Mouse (Mus musculus) liver, embryonic 12.5 days (tissue): ENCODE measurements around the gene Hdhd3. TPM values are rescaled to one million over a fixed set of nuclear protein-coding genes. Genes with fewer than 3 reads are reported as not detected.

Experiments used
- ATAC-seq: fragments of 200-750 bp; cut with Nextera tagmentation; 2 replicates; pipeline ENCODE4 v1.8.0; 2017; ENCODE audit warnings: moderate number of reproducible peaks, mild to moderate bottlenecking, moderate library complexity
- H3K27ac ChIP-seq: fragments of 300-500 bp; sonication (generic); 2 replicates; pipeline ENCODE4 v1.5.1; 2016; ENCODE audit warnings: mild to moderate bottlenecking
- H3K27me3 ChIP-seq: fragments of 300-500 bp; sonication (generic); replicated peaks from 2 replicates; pipeline ENCODE4 v1.6.1; 2016; ENCODE audit warnings: mild to moderate bottlenecking, moderate library complexity
- H3K36me3 ChIP-seq: fragments of 300-500 bp; sonication (generic); 2 replicates; pipeline ENCODE4 v1.6.1; 2016; ENCODE audit warnings: mild to moderate bottlenecking, moderate library complexity
- H3K4me1 ChIP-seq: fragments of 300-500 bp; sonication (generic); 2 replicates; pipeline ENCODE4 v1.6.1; 2016
- H3K4me2 ChIP-seq: fragments of 300-500 bp; sonication (generic); 2 replicates; pipeline ENCODE4 v1.6.1; 2016; ENCODE audit warnings: mild to moderate bottlenecking, moderate library complexity
- H3K4me3 ChIP-seq: fragments of 300-500 bp; sonication (generic); 2 replicates; pipeline ENCODE4 v1.5.1; 2016; ENCODE audit warnings: mild to moderate bottlenecking, moderate library complexity
- H3K9ac ChIP-seq: fragments of 300-500 bp; sonication (generic); 2 replicates; pipeline ENCODE4 v1.6.1; 2016; ENCODE audit warnings: mild to moderate bottlenecking, moderate library complexity
- H3K9me3 ChIP-seq: fragments of 300-500 bp; sonication (generic); replicated peaks from 2 replicates; pipeline ENCODE4 v1.6.1; 2016; ENCODE audit warnings: mild to moderate bottlenecking, moderate library complexity
- WGBS: fragments of 180-500 bp; shearing (Covaris S2); methylation state at CpG from one replicate; pipeline ENCODE4 v1.1.7; 2016; ENCODE audit not compliant: insufficient replicate concordance; 5-methylcytosine and 5-hydroxymethylcytosine counted together
- polyA plus RNA-seq: library from polyadenylated mRNA; unstranded; fragments of >200 nt; fragmentation: Nextera tagmentation; extraction: Ambion mirVana; gene quantifications from 2 replicates; pipeline ENCODE4 v1.2.1, GENCODE M21; 2016

The Hdhd3 gene
- 4.3 and 4.6 TPM in 2 replicates for polyA plus RNA-seq

DNA sequence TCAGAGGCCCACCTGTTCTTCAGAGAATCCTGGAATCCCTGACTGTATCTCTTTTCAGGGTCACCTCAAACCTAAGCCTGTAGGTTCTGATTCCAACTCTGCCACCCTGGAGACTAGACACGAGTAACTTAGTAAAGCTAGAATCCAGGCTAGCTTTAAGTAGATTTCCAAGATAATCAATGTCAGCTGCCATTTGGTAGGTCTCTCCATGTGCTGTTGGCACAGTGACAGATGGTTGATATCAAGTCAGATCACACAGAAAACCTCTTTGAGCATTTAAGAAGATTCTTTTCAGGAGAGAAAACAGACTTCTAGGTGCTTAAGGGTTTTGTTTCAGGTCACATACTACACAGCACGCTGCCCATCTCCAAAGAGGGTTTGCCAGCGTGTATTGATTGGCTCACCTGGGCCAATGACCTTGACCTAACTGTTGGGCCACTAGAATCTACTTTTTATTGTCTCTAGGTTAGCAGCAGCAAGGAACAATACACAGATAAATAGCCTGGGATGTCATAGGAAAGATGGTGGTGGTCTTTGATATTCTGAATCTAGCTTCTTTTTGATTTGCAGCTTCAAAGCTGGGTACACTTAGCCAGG, at the start of gene Hdhd3:
Hdhd3 (minus strand) TSS at position 94 of the 597 bp plus-strand sequence.
- Histone ChIP-seq H3K4me2 (peak within 1 kb of the TSS; percentile 84), H3K27me3 (no peaks in the 10 kb centered on the region), H3K36me3 (peaks cover 29% of the 10 kb centered on the region), H3K4me3 (peak within 1 kb of the TSS; percentile 70), H3K9me3 (no peaks in the 10 kb centered on the region), H3K9ac (peak within 1 kb of the TSS; percentile 75), H3K27ac (peak within 1 kb of the TSS; percentile 64), H3K4me1 (peaks cover 40% of the 10 kb centered on the region)
- ATAC-seq, result no peak
- 61% methylated on average over 3 of the region's 3 CpGs for WGBS

DNA sequence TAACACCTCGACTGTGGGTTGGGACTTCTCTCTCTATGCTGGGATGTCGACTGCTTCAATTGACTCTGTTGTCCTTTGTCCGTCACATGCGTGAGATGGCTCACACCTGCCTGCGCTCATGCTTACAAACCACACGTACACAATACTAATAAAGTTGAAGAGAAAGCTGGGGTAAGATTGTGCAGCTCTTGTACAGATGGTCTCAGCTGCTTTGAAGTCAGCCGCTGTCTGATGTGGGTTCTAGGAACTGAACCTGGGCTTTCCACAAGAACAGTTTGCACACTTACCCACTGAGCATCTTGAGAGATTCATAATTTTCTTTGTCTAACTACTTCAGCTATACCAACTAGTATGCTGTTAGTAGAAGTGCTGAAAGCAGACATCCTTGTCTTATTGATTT, 48.7 kb upstream of the Hdhd3 start:
- no peak overlapping the region for H3K4me2 ChIP-seq
- no peaks in the 10 kb centered on the region for H3K4me1 ChIP-seq
- WGBS, result 72% methylated on average over 7 of the region's 7 CpGs
- no peaks in the 10 kb centered on the region for H3K36me3 ChIP-seq
- H3K9me3 ChIP-seq, result no peaks in the 10 kb centered on the region
- H3K27ac ChIP-seq, result no peak overlapping the region
- no peak for ATAC-seq
- no peak overlapping the region for H3K4me3 ChIP-seq
- peaks cover 13% of the 10 kb centered on the region for H3K27me3 ChIP-seq
- H3K9ac ChIP-seq, result no peak overlapping the region

DNA sequence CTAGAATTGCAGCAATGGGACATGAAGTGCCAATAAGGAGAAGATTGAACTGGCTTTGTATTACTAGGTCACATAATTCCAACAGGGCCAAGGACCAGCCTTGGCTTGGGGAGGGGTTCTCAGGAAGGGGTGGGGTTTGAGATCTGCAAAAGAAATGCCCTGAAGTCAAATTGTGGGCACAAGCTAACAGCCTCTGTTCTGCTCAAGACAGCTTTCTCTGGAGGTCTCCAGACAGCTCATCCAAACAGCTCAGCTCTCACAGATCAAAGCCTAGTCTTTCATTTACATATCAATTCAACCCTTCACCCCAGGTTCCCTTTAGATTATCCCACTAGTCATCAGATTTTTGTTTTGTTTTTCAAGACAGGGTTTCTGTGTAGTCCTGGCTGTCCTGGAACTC, 41.5 kb upstream of the Hdhd3 start:
- Histone ChIP-seq H3K9me3 (no peaks in the 10 kb centered on the region), H3K9ac (no peak overlapping the region), H3K4me3 (no peak overlapping the region), H3K27ac (no peak overlapping the region), H3K4me2 (no peak overlapping the region), H3K27me3 (no peaks in the 10 kb centered on the region), H3K36me3 (no peaks in the 10 kb centered on the region), H3K4me1 (no peaks in the 10 kb centered on the region)
- no peak for ATAC-seq

DNA sequence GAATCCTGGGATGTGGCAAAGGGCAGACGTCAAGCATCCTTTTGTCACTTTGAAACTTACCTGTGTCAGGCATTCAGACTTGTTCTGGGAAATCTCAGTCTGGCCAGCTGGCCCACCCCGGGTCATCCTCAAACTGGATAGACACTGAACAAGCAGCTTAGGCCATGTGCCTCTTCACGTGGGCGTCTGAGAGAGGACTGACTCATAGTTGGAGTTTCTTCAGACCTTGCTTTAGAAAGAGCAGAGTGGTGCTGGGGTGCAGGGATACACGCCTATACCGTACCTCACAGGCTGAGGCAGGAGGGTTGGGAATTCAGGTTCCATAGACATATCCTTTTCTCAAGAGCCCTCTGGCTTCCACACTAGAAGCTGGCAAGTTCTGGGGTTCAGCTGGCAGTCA, 40.5 kb upstream of the Hdhd3 start:
- no peaks in the 10 kb centered on the region for H3K4me1 ChIP-seq
- no peak overlapping the region for H3K4me2 ChIP-seq
- H3K4me3 ChIP-seq, result no peak overlapping the region
- WGBS, result 69% methylated on average over 6 of the region's 6 CpGs
- H3K9me3 ChIP-seq, result no peaks in the 10 kb centered on the region
- H3K36me3 ChIP-seq, result no peaks in the 10 kb centered on the region
- ATAC-seq, result no peak
- no peaks in the 10 kb centered on the region for H3K27me3 ChIP-seq
- no peak overlapping the region for H3K27ac ChIP-seq
- H3K9ac ChIP-seq, result no peak overlapping the region

DNA sequence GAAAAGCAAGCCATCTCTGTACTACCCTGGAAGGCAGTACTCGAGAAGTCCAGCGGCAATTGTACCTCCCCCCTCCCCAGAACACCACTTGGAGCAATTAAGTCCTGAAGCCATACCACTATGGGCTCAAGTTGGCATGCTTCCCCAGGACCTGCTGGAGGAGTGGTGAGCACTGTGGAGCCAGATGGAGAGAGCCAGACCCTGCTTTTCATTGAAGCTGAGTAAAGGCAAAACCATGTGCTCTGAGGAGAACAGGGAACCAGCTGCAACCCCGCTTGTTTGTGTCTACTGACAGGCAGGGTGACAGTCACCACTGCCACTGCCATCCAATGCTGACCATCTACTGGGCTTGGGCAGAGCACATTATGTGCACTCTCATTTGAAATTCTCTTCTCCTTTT, 38.5 kb upstream of the Hdhd3 start:
- H3K4me3 ChIP-seq, result no peak overlapping the region
- WGBS, result 71% methylated on average over 3 of the region's 3 CpGs
- ATAC-seq, result no peak

DNA sequence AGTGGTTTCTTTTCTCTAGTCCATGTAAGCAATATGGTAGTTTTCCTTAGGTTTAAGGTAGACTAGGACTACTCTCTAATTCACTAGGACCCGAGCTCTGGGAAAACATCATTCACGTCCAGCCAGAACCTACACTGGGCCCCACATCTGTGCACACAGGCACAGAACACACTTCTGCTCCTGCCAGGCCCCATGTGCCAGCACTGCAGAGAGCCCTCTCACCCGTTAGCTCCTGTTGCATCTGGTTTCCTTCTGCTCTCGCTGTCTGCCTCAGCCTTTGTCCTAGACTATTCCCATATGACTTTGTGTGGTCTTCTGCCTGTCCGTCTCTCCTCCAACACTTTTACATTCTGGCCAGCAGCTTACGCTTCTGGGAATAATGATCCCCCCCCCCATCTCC, 30.5 kb upstream of the Hdhd3 start:
- H3K4me3 ChIP-seq, result no peak overlapping the region
- no peaks in the 10 kb centered on the region; the same call in 1 of the 2 replicates for H3K27me3 ChIP-seq
- no peak overlapping the region for H3K9ac ChIP-seq
- H3K4me2 ChIP-seq, result no peak overlapping the region
- no peak overlapping the region for H3K27ac ChIP-seq
- 72% methylated on average over 6 of the region's 6 CpGs for WGBS
- peaks cover 15% of the 10 kb centered on the region for H3K4me1 ChIP-seq
- H3K9me3 ChIP-seq, result no peaks in the 10 kb centered on the region
- no peak for ATAC-seq
- H3K36me3 ChIP-seq, result no peaks in the 10 kb centered on the region

More for the DNA sequence above, 38.5 kb upstream of the Hdhd3 start:
- no peak overlapping the region for H3K27ac ChIP-seq
- H3K4me1 ChIP-seq, result no peaks in the 10 kb centered on the region
- H3K27me3 ChIP-seq, result no peaks in the 10 kb centered on the region
- H3K4me2 ChIP-seq, result no peak overlapping the region
- no peaks in the 10 kb centered on the region for H3K36me3 ChIP-seq
- no peaks in the 10 kb centered on the region for H3K9me3 ChIP-seq
- no peak overlapping the region for H3K9ac ChIP-seq

DNA sequence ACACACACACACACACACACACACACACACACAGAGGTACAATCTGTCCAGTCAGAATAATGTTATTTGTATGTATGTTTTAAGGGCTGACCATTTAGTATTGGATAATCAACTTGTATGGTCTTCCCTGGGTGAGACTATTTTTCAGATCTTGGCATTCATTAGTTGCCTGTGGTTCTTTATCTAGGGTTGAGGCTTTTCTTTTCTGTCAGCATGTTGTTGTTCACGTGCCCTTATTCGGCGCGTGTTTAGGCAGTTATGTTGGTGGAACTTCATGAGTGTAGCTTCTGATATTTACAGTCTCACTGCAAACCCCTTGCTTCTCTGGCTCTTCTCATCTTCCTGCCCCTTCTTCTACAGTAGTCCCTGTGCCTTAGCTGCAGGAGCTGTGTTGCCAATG, 24.4 kb upstream of the Hdhd3 start:
- Histone ChIP-seq H3K9ac (no peak overlapping the region), H3K4me1 (peaks cover 43% of the 10 kb centered on the region), H3K27me3 (no peaks in the 10 kb centered on the region; the same call in 1 of the 2 replicates), H3K27ac (no peak overlapping the region), H3K9me3 (no peaks in the 10 kb centered on the region), H3K4me2 (no peak overlapping the region), H3K36me3 (peaks cover 14% of the 10 kb centered on the region), H3K4me3 (no peak overlapping the region)
- WGBS, result 58% methylated on average over 4 of the region's 4 CpGs
- no peak for ATAC-seq

DNA sequence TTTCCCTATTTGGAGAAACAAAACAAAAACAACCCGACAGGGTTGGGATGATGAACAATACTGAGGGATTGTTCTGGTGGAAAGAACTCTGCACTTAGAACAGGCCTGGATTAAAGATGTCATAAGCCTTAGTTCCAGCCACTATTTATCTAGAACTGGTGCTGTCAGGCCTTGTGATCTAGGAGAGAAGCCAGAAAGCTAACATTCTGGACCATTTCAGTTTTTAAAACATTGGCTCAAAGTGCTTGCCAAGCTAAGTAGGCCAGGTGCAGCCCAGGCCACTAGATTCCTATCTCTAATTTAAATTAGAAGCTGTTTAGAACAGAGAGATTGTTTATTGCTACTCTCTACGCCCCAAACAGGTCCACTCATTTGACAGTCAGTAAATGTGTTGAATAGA, 23.0 kb upstream of the Hdhd3 start:
- Histone ChIP-seq H3K27ac (no peak overlapping the region), H3K36me3 (peaks cover 21% of the 10 kb centered on the region), H3K9ac (no peak overlapping the region), H3K9me3 (no peaks in the 10 kb centered on the region), H3K4me1 (peaks cover 52% of the 10 kb centered on the region), H3K27me3 (no peaks in the 10 kb centered on the region; the same call in 1 of the 2 replicates), H3K4me3 (no peak overlapping the region), H3K4me2 (no peak overlapping the region)
- ATAC-seq, result no peak
- 40% methylated on average over 2 of the region's 2 CpGs for WGBS

DNA sequence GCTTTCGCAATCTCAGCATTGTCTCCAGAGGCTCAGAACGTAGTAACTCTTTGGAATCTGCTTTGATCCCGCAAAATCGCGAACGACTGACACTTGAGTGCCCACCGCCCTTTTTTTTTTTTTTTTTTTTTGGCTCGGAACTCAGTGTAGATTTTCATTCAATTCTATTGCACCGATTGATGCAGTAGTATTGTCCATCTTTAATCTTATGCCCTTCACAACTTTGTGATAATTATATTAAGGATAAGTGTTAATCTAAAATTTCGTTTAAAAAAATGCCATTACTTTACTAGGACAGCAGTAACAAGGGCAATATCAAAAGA, 22.2 kb upstream of the Hdhd3 start:
- no peak overlapping the region; the same call in 1 of the 2 replicates for H3K27ac ChIP-seq
- H3K4me3 ChIP-seq, result peak overlapping the region; percentile 96
- WGBS, result 2% methylated on average over 10 of the region's 10 CpGs
- peaks cover 21% of the 10 kb centered on the region for H3K36me3 ChIP-seq
- ATAC-seq, result no peak
- H3K4me2 ChIP-seq, result peak overlapping the region; percentile 80
- H3K9ac ChIP-seq, result no peak overlapping the region
- no peaks in the 10 kb centered on the region; the same call in 1 of the 2 replicates for H3K27me3 ChIP-seq
- no peaks in the 10 kb centered on the region for H3K9me3 ChIP-seq
- H3K4me1 ChIP-seq, result peaks cover 51% of the 10 kb centered on the region

DNA sequence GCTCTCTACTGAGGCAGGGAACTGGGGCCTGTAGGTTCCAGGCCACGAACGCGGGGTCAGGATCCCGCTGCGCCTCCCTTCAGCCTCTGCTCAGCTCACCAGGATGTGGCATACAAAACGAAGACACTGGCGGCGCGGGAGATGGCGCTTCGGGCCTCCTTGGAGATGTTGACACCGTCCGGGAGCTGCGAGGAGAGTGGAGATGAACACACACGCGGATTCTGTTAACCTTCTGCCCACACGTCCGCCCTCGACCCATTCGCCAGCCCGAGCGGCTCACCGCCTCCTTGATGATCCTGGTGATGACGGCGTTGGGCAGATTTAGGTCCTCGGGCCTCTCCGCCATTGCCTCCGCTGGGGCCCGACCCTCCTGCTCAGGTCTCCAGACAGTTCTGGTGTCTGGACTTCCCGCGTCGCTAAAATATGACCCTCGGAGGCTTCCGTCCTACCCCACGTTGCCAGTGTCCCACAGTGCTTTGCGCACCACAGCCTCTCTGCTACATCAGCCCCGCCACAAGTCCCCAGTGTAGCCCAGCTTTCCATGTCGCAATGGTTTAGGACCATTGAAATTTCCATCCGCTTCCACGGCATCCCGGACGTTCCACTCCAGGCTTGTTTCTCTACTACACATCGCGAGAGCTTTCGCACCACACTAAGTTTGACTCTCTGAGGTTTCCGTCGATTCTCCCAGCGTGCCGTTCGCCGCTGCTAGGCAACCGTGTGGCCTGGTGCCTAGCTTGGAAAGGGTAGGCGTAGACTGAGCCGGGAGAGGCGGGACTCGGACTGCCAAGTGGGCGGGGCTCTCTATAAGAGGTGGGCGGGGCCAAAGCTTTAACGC, 21.6 kb upstream of the Hdhd3 start, which contains the start of the genes Pole3 and 4933430I17Rik:
Pole3 (minus strand) TSS at position 418 of the 838 bp plus-strand sequence.
4933430I17Rik (plus strand) TSS at position 719 of the 838 bp plus-strand sequence.
- Histone ChIP-seq H3K9ac (peak within 1 kb of the TSS; percentile 94), H3K4me1 (peaks cover 50% of the 10 kb centered on the region), H3K36me3 (peaks cover 21% of the 10 kb centered on the region), H3K4me2 (peak within 1 kb of the TSS; percentile 80), H3K4me3 (peak within 1 kb of the TSS; percentile 96), H3K9me3 (no peaks in the 10 kb centered on the region), H3K27ac (peak within 1 kb of the TSS; percentile 84), H3K27me3 (no peaks in the 10 kb centered on the region; the same call in 1 of the 2 replicates)
- WGBS, result 1% methylated on average over 59 of the region's 59 CpGs
- ATAC-seq, result peak; percentile 95

DNA sequence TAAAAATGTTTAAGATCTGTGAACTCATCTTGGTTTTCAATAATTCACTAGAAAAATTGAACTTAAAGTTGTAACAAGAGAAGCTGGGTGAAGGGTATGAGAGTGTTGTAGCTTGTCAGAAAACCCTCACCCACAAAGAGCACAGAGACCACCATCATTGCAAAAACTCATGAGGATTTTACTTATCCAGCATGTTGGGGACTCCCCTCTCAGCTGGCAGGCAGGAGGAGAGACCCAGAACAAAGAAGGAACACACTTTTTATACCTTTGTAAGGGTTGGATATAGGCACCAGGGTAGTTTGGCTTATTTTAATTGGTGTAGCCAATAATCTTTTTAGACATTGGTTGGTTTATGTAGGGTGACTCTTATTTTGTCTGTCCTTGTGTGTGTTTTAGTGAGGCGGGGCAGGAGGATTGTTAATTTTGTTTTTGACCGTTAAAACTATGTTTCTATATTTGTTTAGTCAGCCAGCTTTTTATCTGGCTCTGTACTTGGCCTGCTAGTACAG, 17.7 kb upstream of the Hdhd3 start:
- Histone ChIP-seq H3K27ac (peak overlapping the region; percentile 99), H3K9me3 (no peaks in the 10 kb centered on the region), H3K4me2 (peak overlapping the region; percentile 89), H3K4me1 (peaks cover 78% of the 10 kb centered on the region), H3K4me3 (peak overlapping the region; percentile 74), H3K27me3 (no peaks in the 10 kb centered on the region), H3K9ac (peak overlapping the region; percentile 94), H3K36me3 (peaks cover 22% of the 10 kb centered on the region)
- ATAC-seq, result no peak
- WGBS, result 65% methylated on average over 2 of the region's 2 CpGs

DNA sequence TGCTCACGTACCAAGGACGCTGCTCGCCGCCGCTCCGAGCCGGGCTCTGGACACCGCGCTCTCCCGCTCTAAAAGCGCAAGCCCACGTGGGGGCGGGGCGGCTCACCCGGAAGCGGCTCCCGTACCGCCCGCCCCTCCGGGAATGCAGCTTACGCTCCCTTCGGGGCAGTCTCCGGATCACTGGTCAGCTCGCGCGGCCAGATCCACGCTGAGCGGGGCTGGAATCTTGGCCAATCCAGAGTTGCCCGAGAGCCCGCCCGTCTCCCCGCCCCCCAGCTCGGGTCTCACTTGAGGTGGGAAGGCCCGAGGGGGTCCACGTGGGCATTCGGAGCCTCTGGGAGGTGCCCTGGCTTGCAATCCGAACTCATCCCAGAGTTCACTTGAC, 16.6 kb upstream of the Hdhd3 start, which contains the start of gene Alad:
Alad (minus strand) TSS at position 70 of the 385 bp plus-strand sequence.
- peaks cover 33% of the 10 kb centered on the region for H3K36me3 ChIP-seq
- H3K4me3 ChIP-seq, result peak within 1 kb of the TSS; percentile 74
- H3K4me1 ChIP-seq, result peaks cover 84% of the 10 kb centered on the region
- WGBS, result under 1% methylated on average over 37 of the region's 37 CpGs
- H3K9ac ChIP-seq, result peak within 1 kb of the TSS; percentile 94
- no peaks in the 10 kb centered on the region for H3K27me3 ChIP-seq
- H3K9me3 ChIP-seq, result no peaks in the 10 kb centered on the region
- H3K4me2 ChIP-seq, result peak within 1 kb of the TSS; percentile 89
- ATAC-seq, result peak; percentile 65
- peak within 1 kb of the TSS; percentile 99 for H3K27ac ChIP-seq
